Mouse (Mus musculus) forebrain, postnatal 0 days (tissue): ENCODE data around the gene Fam110a. TPM values are rescaled to one million over a fixed set of nuclear protein-coding genes. Genes with fewer than 3 reads are reported as not detected.
A peak's percentile ranks its signal among the peaks of the same experiment; 100 is the strongest.

Experiments used
- ATAC-seq: fragments of 200-750 bp; cut with Nextera tagmentation; 2 replicates; pipeline ENCODE4 v1.8.0; 2017; ENCODE audit warnings: mild to moderate bottlenecking, moderate library complexity
- DNase-seq: peaks from one replicate; pipeline ENCODE4 v3.0.0-alpha.2; 2015
- H3K27ac ChIP-seq: fragments of 300-500 bp; sonication (generic); 2 replicates; pipeline ENCODE4 v1.5.1; 2014; ENCODE audit warnings: low read depth, mild to moderate bottlenecking, antibody characterized with exemption, low read length, moderate library complexity, mixed read lengths
- H3K27me3 ChIP-seq: fragments of 300-500 bp; sonication (generic); 2 replicates; pipeline ENCODE4 v1.6.1; 2014; ENCODE audit warnings: mild to moderate bottlenecking, low read length, mixed read lengths; ENCODE audit not compliant: insufficient read depth
- H3K36me3 ChIP-seq: fragments of 300-500 bp; sonication (generic); 2 replicates; pipeline ENCODE4 v1.6.1; 2014; ENCODE audit warnings: mild to moderate bottlenecking, moderate library complexity; ENCODE audit not compliant: insufficient read depth
- H3K4me1 ChIP-seq: fragments of 300-500 bp; sonication (generic); 2 replicates; pipeline ENCODE4 v1.6.1; 2014; ENCODE audit warnings: antibody characterized with exemption; ENCODE audit not compliant: insufficient read depth
- H3K4me2 ChIP-seq: fragments of 300-500 bp; sonication (generic); 2 replicates; pipeline ENCODE4 v1.6.1; 2014; ENCODE audit warnings: low read depth, mild to moderate bottlenecking, moderate library complexity
- H3K4me3 ChIP-seq: fragments of 300-500 bp; sonication (generic); 2 replicates; pipeline ENCODE4 v1.5.1; 2014; ENCODE audit warnings: low read depth, low read length, mixed read lengths
- H3K9ac ChIP-seq: fragments of 300-500 bp; sonication (generic); 2 replicates; pipeline ENCODE4 v1.6.1; 2014; ENCODE audit warnings: mild to moderate bottlenecking
- H3K9me3 ChIP-seq: fragments of 300-500 bp; sonication (generic); 2 replicates; pipeline ENCODE4 v1.6.1; 2016; ENCODE audit warnings: low read length
- CTCF ChIP-seq: sonication (generic); IDR thresholded peaks from 2 replicates; pipeline ENCODE4 v1.5.1; 2016; ENCODE audit warnings: antibody characterized with exemption, control low read depth, low read depth
- WGBS: fragments of 180-500 bp; shearing (Covaris S2); extraction: QIAGEN DNeasy Blood & Tissue Kit; methylation state at CpG from one replicate; pipeline ENCODE4 v1.1.7; 2014; 5-methylcytosine and 5-hydroxymethylcytosine counted together
- polyA plus RNA-seq: library from polyadenylated mRNA; unstranded; fragments of >200 nt; fragmentation: Nextera tagmentation; extraction: Ambion mirVana; gene quantifications from 2 replicates; pipeline ENCODE4 v1.2.1, GENCODE M21; 2015
- total RNA-seq: library from RNA; depleted of rRNA; stranded (reverse); fragments of >200 nt; gene quantifications from 2 replicates; pipeline ENCODE4 v1.2.3, GENCODE M21; 2014; rRNA removed

Fam110a gene
- total RNA-seq (17.2 and 24.3 TPM in 2 replicates), polyA plus RNA-seq (41.2 and 47.7 TPM in 2 replicates)

GRCm38 (mm10) chr2:151979470-151980354 is at the start of gene Fam110a:
Fam110a (minus strand) TSS chr2:151980219.
- no peaks in the 10 kb centered on the region for H3K36me3 ChIP-seq
- WGBS = 2% methylated on average over 46 of the region's 46 CpGs
- peak within 1 kb of the TSS; percentile 74 for H3K9ac ChIP-seq
- DNase-seq = peak; percentile 92
- ATAC-seq = peak; percentile 96
- H3K4me2 ChIP-seq = peak within 1 kb of the TSS; percentile 89
- H3K27ac ChIP-seq = no peak within 1 kb of the TSS
- TF ChIP-seq CTCF = no peak
- no peaks in the 10 kb centered on the region for H3K9me3 ChIP-seq
- H3K4me1 ChIP-seq = peaks cover 8% of the 10 kb centered on the region; the same call in 1 of the 2 replicates
- no peaks in the 10 kb centered on the region for H3K27me3 ChIP-seq
- H3K4me3 ChIP-seq = peak within 1 kb of the TSS; percentile 92

DNA sequence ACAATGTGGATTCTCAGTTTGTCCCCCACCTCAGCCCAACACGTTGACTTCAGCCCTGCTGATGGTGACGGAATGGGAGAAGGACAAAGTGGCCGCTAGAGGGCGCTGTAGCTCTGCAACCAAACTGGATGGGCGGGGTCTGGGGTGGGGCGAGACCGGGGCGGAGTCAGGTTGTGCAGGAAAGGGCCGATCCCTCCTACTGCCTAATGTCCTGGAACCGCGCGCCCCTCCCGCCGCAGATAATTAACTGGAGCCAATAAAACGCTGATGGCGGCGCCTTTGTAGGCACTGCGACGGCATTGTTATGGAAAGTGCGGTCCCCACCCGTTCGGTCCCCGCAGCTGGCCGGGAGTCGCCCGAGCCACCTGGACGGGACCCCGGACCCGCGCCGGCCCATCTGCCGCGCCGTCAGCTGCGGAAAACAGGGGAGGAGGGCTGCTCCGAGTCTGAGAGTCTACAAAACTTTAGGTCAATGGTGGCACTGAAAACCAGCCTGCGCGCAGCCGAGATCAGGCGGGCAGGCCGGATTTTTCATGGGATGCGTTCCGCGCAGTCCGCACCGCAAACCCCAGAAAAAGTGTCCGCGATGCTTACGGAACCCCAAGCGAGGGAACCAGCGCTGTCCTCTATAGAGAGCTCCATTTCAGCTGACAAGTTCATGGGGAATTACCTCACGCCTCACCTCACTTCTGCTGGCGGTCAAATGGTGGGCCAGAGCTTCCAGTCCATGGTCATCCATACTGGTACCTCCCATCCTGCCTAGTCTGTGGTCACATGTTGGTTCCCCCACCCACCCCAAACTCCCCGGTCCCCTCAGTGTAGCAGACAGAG is 49.4 kb upstream of the Fam110a start:
- Histone ChIP-seq H3K4me2 (peak overlapping the region; percentile 89), H3K4me3 (peak overlapping the region; percentile 65), H3K9ac (peak overlapping the region; percentile 65), H3K27ac (0 out of 2 replicates have a peak overlapping the region, but pooled peaks have one; percentile 36), H3K27me3 (no peaks in the 10 kb centered on the region), H3K9me3 (no peaks in the 10 kb centered on the region), H3K36me3 (no peaks in the 10 kb centered on the region), H3K4me1 (no peaks in the 10 kb centered on the region)
- peak; percentile 96 for ATAC-seq
- DNase-seq = peak; percentile 96
- peak; percentile 97 for TF ChIP-seq CTCF
- 1% methylated on average over 54 of the region's 54 CpGs for WGBS

- Histone ChIP-seq H3K27ac (no peak overlapping the region), H3K4me3 (no peak overlapping the region), H3K9ac (no peak overlapping the region), H3K4me2 (no peak overlapping the region), H3K36me3 (no peaks in the 10 kb centered on the region), H3K9me3 (no peaks in the 10 kb centered on the region), H3K27me3 (no peaks in the 10 kb centered on the region), H3K4me1 (no peaks in the 10 kb centered on the region)
- DNase-seq (no peak), ATAC-seq (no peak)
- TF ChIP-seq CTCF = no peak
- 64% methylated on average over 11 of the region's 11 CpGs for WGBS
Observed at GRCm38 (mm10) chr2:152024883-152025422, 44.9 kb upstream of the Fam110a start.

DNA sequence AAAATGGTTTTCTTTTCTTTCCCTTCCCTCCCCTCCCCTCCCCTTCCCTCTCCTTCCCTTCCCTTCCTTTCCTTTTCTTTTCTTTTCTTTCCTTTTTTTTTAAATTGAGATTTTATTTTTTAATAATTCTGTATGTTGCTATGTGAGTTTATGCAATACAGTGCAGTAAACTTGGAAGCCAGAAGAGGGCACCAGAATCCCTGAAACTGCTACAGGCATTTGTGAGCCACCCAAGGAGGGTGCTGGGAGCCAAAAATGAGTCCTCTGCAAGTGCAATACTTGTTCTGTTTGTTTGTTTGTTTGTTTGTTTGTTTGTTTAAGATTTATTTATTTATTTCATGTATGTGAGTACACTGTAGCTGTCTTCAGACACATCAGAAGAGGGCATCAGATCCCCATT is 42.0 kb upstream of the Fam110a start:
- Histone ChIP-seq H3K4me2 (no peak overlapping the region), H3K27ac (no peak overlapping the region), H3K27me3 (no peaks in the 10 kb centered on the region), H3K9ac (no peak overlapping the region), H3K4me3 (no peak overlapping the region), H3K36me3 (no peaks in the 10 kb centered on the region), H3K4me1 (no peaks in the 10 kb centered on the region), H3K9me3 (no peaks in the 10 kb centered on the region)
- peak; percentile 27; the same call in 1 of the 2 replicates for TF ChIP-seq CTCF
- ATAC-seq (no peak), DNase-seq (no peak)

- Histone ChIP-seq H3K27ac (no peak overlapping the region), H3K27me3 (no peaks in the 10 kb centered on the region), H3K36me3 (no peaks in the 10 kb centered on the region), H3K9me3 (no peaks in the 10 kb centered on the region), H3K4me2 (no peak overlapping the region), H3K9ac (no peak overlapping the region), H3K4me3 (no peak overlapping the region), H3K4me1 (no peaks in the 10 kb centered on the region)
- peak; percentile 70 for DNase-seq
- TF ChIP-seq CTCF = peak; percentile 82
- 23% methylated on average over 6 of the region's 6 CpGs for WGBS
- ATAC-seq = peak; percentile 75
Observed at GRCm38 (mm10) chr2:152020255-152020654, 40.2 kb upstream of the Fam110a start.

DNA sequence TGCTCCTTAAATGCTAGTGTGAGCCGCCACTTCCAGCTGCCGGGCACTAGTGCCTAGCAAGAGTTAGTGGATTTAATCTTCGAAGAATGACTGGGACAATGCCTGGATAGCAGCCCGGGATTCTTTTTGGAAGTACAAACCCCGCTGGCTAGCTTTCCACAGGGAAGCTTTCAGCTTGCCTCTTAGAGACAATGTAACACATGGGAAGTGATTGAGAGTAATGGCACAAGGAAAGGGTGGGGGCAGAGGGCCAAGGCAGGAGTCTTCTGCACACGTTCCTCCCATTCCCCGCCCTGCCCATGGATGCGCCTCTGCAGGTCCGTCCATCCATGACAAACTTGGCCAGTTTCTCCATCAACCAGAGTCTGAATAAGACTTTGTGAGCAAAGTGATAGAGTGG is 36.6 kb upstream of the Fam110a start:
- Histone ChIP-seq H3K36me3 (no peaks in the 10 kb centered on the region), H3K27me3 (no peaks in the 10 kb centered on the region), H3K4me1 (no peaks in the 10 kb centered on the region), H3K4me3 (no peak overlapping the region), H3K9ac (no peak overlapping the region), H3K27ac (no peak overlapping the region), H3K9me3 (no peaks in the 10 kb centered on the region), H3K4me2 (no peak overlapping the region)
- WGBS = 37% methylated on average over 9 of the region's 9 CpGs
- ATAC-seq = no peak
- DNase-seq = no peak
- no peak for TF ChIP-seq CTCF
